Mouse (Mus musculus) cortical plate, adult 2 months (tissue): ENCODE measurements around the gene Oscp1.
A peak's percentile ranks its signal among the peaks of the same experiment; 100 is the strongest.

ENCODE experiments used
- CTCF ChIP-seq: fragments of 200-500 bp; IDR thresholded peaks from 2 replicates; pipeline ENCODE4 v1.5.1; 2011; ENCODE audit warnings: mild to moderate bottlenecking, control low read depth, low read length; ENCODE audit not compliant: insufficient read depth; ENCODE audit errors: extremely low read depth
- POLR2A ChIP-seq: fragments of 200-500 bp; IDR thresholded peaks from 2 replicates; pipeline ENCODE4 v1.6.1; 2011; ENCODE audit warnings: mild to moderate bottlenecking, low read length, control low read depth; ENCODE audit not compliant: insufficient read depth; ENCODE audit errors: extremely low read depth

DNA sequence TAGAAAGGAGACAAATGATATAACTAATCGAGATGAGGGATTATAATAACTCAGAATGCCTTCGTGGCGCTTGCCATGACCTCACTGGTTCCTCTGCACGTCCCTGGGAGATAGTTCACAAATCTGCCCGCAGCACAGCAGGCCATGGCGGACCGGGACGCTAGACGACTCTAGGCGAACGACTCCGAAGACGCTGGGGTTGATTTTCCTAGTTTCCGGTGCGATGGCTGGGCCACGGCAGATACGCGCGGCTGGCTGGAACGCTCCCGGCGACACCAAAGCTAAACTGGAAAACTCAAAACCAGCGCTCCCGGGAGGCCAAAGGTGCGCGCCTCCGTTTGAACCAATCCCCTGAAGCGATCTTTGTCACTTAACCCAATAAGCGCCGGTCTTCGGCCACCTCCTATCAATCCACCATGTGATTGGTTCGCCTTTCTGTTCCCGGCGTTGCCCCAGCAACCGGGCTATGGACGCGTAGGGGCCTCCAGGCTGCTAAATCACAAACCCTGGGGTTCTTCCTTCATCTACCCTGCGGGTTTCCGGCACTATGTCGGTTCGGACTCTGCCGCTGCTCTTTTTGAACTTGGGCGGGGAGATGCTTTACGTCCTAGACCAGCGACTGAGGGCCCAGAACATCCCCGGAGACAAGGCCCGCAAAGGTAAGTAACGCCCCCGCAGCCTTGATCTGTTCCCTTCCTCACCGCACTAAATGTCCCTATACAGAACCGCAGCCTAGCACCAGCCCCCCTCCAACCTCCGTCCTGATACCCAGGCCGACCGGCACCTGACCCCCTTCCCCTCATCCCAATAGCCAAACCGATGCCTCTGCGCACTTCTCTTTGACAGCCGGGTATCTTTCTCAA, at the start of gene Oscp1:
- TF ChIP-seq CTCF (no peak), POLR2A (peak; percentile 58; the same call in 1 of the 2 replicates)
